Mouse (Mus musculus): ENCODE data around the gene Eno1. TPM values are rescaled to one million over a fixed set of nuclear protein-coding genes. Genes with fewer than 3 reads are reported as not detected.
"Not testable (repeated sequence)": the region's sequence is repeated elsewhere in the genome, so short reads cannot be mapped to it uniquely, and the experiment has no call there.

The Eno1 gene
- polyA plus RNA-seq, 1 experiment = 370 TPM

- Histone ChIP-seq H3K4me1 (ENCODE audit: control insufficient read depth, insufficient read depth, low read length) (peaks cover 16% of the 10 kb centered on the region), H3K27ac (ENCODE audit: insufficient read depth, low read depth, low read length) (no peak overlapping the region), H3K4me3 (ENCODE audit: insufficient read depth, low read length) (no peak overlapping the region)
- TF ChIP-seq POLR2A (IDR thresholded peaks at IDR 0.05; ENCODE audit: borderline replicate concordance, low read depth, low read length) = no peak
- no peak for TF ChIP-seq CTCF (IDR thresholded peaks at IDR 0.05; ENCODE audit: low read depth, low read length)
Measured at GRCm38 (mm10) chr4:150286980-150287379, 50.5 kb downstream of the Eno1 start.

GRCm38 (mm10) chr4:150287463-150287862 is 50.9 kb downstream of the Eno1 start:
- peaks cover 16% of the 10 kb centered on the region for H3K4me1 ChIP-seq (ENCODE audit: control insufficient read depth, insufficient read depth, low read length)
- not testable (repeated sequence) for H3K4me3 ChIP-seq (ENCODE audit: insufficient read depth, low read length); H3K27ac ChIP-seq (ENCODE audit: insufficient read depth, low read depth, low read length)

- Histone ChIP-seq H3K4me1 (ENCODE audit: control insufficient read depth, insufficient read depth, low read length) (peaks cover 14% of the 10 kb centered on the region), H3K4me3 (ENCODE audit: insufficient read depth, low read length) (no peak overlapping the region), H3K27ac (ENCODE audit: insufficient read depth, low read depth, low read length) (no peak overlapping the region)
- TF ChIP-seq POLR2A (IDR thresholded peaks at IDR 0.05; ENCODE audit: borderline replicate concordance, low read depth, low read length) (no peak), CTCF (IDR thresholded peaks at IDR 0.05; ENCODE audit: low read depth, low read length) (no peak)
Measured at GRCm38 (mm10) chr4:150291900-150292299, 55.4 kb downstream of the Eno1 start.

- Histone ChIP-seq H3K4me3 (ENCODE audit: insufficient read depth, low read length) (no peak overlapping the region), H3K27ac (ENCODE audit: insufficient read depth, low read depth, low read length) (no peak overlapping the region), H3K4me1 (ENCODE audit: control insufficient read depth, insufficient read depth, low read length) (peaks cover 7% of the 10 kb centered on the region)
- no peak for TF ChIP-seq POLR2A (IDR thresholded peaks at IDR 0.05; ENCODE audit: borderline replicate concordance, low read depth, low read length)
- TF ChIP-seq CTCF (IDR thresholded peaks at IDR 0.05; ENCODE audit: low read depth, low read length) = no peak
Measured at GRCm38 (mm10) chr4:150294870-150295269, 58.3 kb downstream of the Eno1 start.

GRCm38 (mm10) chr4:150295966-150296365 is 59.4 kb downstream of the Eno1 start:
- TF ChIP-seq CTCF (IDR thresholded peaks at IDR 0.05; ENCODE audit: low read depth, low read length) (no peak), POLR2A (IDR thresholded peaks at IDR 0.05; ENCODE audit: borderline replicate concordance, low read depth, low read length) (no peak)
- H3K4me1 ChIP-seq (ENCODE audit: control insufficient read depth, insufficient read depth, low read length) = peaks cover 7% of the 10 kb centered on the region
- no peak overlapping the region for H3K4me3 ChIP-seq (ENCODE audit: insufficient read depth, low read length)
- H3K27ac ChIP-seq (ENCODE audit: insufficient read depth, low read depth, low read length) = no peak overlapping the region

Other genes starting within 250 kb of the Eno1 start
- 35.4 and 41.1 TPM in 2 replicates for gene H6pd, start 227.7 kb upstream of the Eno1 start, polyA plus RNA-seq (2012; ENCODE audit: insufficient read depth, insufficient read length, missing spikeins)
- 4.8 and 5.1 TPM in 2 replicates for gene Gpr157, start 149.4 kb upstream of the Eno1 start, polyA plus RNA-seq (2012; ENCODE audit: insufficient read depth, insufficient read length, missing spikeins)
- 0.43 TPM in 1 of 2 replicates, not detected in the other for gene Slc2a5, start 117.4 kb upstream of the Eno1 start, polyA plus RNA-seq (2012; ENCODE audit: insufficient read depth, insufficient read length, missing spikeins)
- not detected in 2 replicates for gene Slc2a7, start 87.7 kb upstream of the Eno1 start, polyA plus RNA-seq (2012; ENCODE audit: insufficient read depth, insufficient read length, missing spikeins)
- gene Car6, start 35.4 kb upstream of the Eno1 start, polyA plus RNA-seq (2012; ENCODE audit: insufficient read depth, insufficient read length, missing spikeins) = not detected in 2 replicates
- gene Rere, start 44.9 kb downstream of the Eno1 start, polyA plus RNA-seq (2012; ENCODE audit: insufficient read depth, insufficient read length, missing spikeins) = 77.7 and 90.2 TPM in 2 replicates

Measured in bone marrow macrophage, adult 2 months (primary cell).